ENCODE assay signal across 30 mouse cellular contexts in the genomic region with DNA sequence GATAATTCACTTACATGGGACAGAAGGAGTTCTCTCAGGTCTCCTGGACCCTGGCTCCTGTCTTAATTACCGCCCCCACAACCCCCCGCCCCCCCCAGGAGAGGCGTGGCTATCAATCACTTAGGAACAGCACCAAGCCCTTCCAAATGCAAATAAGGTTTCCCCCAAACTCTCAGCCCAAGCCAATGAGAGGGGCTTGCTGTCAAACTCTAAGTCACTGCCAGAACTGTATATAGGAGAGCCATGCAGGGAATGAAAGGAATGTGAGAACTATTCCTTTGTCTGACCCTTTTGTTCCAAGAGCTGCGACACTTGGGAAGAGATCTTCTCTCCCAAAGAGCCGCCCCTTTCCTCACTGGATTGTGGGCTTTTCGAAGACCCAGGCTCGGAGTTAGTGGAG.
DNase-seq lines count a peak whose midpoint lies in the region; ATAC-seq and TF ChIP-seq lines count a peak whose summit lies in the region.
"Had no signal": no experiment of that assay in that cellular context is flagged by ENCODE, and none has a peak within 500 bp of the region (broad histone marks: within the 10 kb centered on the region; RNA-seq: fewer than 3 reads in every experiment).

No protein-coding gene starts in this region.

- no peaks in the 10 kb centered on the region for H3K4me1 ChIP-seq in hindbrain, embryonic 11.5 days (replicated peaks; ENCODE audit: control insufficient read depth, insufficient read depth, low read length)
- 0 out of 2 replicates have a peak, but pooled peaks cover 1% of the 10 kb centered on the region for H3K4me1 ChIP-seq in hindbrain, embryonic 14.5 days (replicated peaks; ENCODE audit: control insufficient read depth, insufficient read depth, low read length)
- H3K4me1 ChIP-seq in ES-Bruce4 (ENCODE audit: control insufficient read depth, insufficient read depth, low read length) = peaks cover 6% of the 10 kb centered on the region
- peaks cover 32% of the 10 kb centered on the region for H3K4me1 ChIP-seq in embryonic facial prominence, embryonic 10.5 days

- TF ChIP-seq EP300 in ES-Bruce4 (IDR thresholded peaks at IDR 0.05; ENCODE audit: insufficient read depth, low read depth, low read length) = no peak

- H3K27me3 ChIP-seq in hindbrain, embryonic 11.5 days (ENCODE audit: control insufficient read depth, insufficient read depth, low read length) = no peaks in the 10 kb centered on the region
- no peaks in the 10 kb centered on the region for H3K27me3 ChIP-seq in hindbrain, embryonic 14.5 days (ENCODE audit: control insufficient read depth, insufficient read depth, low read length)
- H3K27me3 ChIP-seq in ES-Bruce4 (ENCODE audit: control insufficient read depth, insufficient read depth, low read length, poor library complexity, severe bottlenecking) = no peaks in the 10 kb centered on the region
- H3K27me3 ChIP-seq in embryonic facial prominence, embryonic 10.5 days (replicated peaks; ENCODE audit: low read depth, poor library complexity, severe bottlenecking) = no peaks in the 10 kb centered on the region
- H3K27me3 ChIP-seq: heart, embryonic 13.5 days; limb, embryonic 15.5 days; liver, embryonic 13.5 days had no signal

- no peaks in the 10 kb centered on the region for H3K36me3 ChIP-seq in hindbrain, embryonic 11.5 days (ENCODE audit: control insufficient read depth, insufficient read depth, low read length)
- no peaks in the 10 kb centered on the region for H3K36me3 ChIP-seq in hindbrain, embryonic 14.5 days (replicated peaks; ENCODE audit: control insufficient read depth, insufficient read depth)
- no peaks in the 10 kb centered on the region for H3K36me3 ChIP-seq in ES-Bruce4 (ENCODE audit: control insufficient read depth, insufficient read depth, low read length, poor library complexity, severe bottlenecking)
- H3K36me3 ChIP-seq in embryonic facial prominence, embryonic 10.5 days (replicated peaks) = no peaks in the 10 kb centered on the region
- H3K36me3 ChIP-seq: heart, embryonic 13.5 days; limb, embryonic 10.5 days; limb, embryonic 15.5 days; liver, embryonic 13.5 days had no signal

- no peak overlapping the region for H3K4me2 ChIP-seq in hindbrain, embryonic 11.5 days (replicated peaks; ENCODE audit: low read depth, low read length)
- no peak overlapping the region for H3K4me2 ChIP-seq in hindbrain, embryonic 14.5 days (replicated peaks)
- H3K4me2 ChIP-seq: heart, embryonic 13.5 days; limb, embryonic 15.5 days; liver, embryonic 13.5 days had no signal

- 12% methylated on average over 7 of the region's 7 CpGs for WGBS in hindbrain, embryonic 11.5 days
- whole genome bisulfite sequencing in hindbrain, embryonic 14.5 days = 10% methylated on average over 7 of the region's 7 CpGs
- WGBS in embryonic facial prominence, embryonic 10.5 days = 28% methylated on average over 7 of the region's 7 CpGs

- TF ChIP-seq CTCF in ES-Bruce4 (IDR thresholded peaks at IDR 0.05; ENCODE audit: low read depth, low read length) = no peak

- H3K9me3 ChIP-seq in hindbrain, embryonic 11.5 days (ENCODE audit: control insufficient read depth, low read length) = no peaks in the 10 kb centered on the region
- no peaks in the 10 kb centered on the region for H3K9me3 ChIP-seq in hindbrain, embryonic 14.5 days (ENCODE audit: control insufficient read depth, low read length)
- no peaks in the 10 kb centered on the region for H3K9me3 ChIP-seq in ES-Bruce4 (replicated peaks; ENCODE audit: control insufficient read depth, insufficient read depth, low read length, poor library complexity, severe bottlenecking)
- H3K9me3 ChIP-seq in embryonic facial prominence, embryonic 10.5 days = no peaks in the 10 kb centered on the region
- H3K9me3 ChIP-seq: heart, embryonic 13.5 days; limb, embryonic 10.5 days; limb, embryonic 15.5 days; liver, embryonic 13.5 days had no signal

- no peak overlapping the region for H3K9ac ChIP-seq in hindbrain, embryonic 11.5 days (ENCODE audit: low read depth, low read length)
- no peak overlapping the region for H3K9ac ChIP-seq in hindbrain, embryonic 14.5 days
- 0 out of 2 replicates have a peak overlapping the region, but pooled peaks have one; percentile 52 for H3K9ac ChIP-seq in ES-Bruce4 (ENCODE audit: low read depth, poor library complexity, severe bottlenecking)
- H3K9ac ChIP-seq: heart, embryonic 13.5 days; limb, embryonic 15.5 days; liver, embryonic 13.5 days had no signal

- no peak overlapping the region for H3K4me3 ChIP-seq in hindbrain, embryonic 11.5 days (ENCODE audit: low read depth, low read length)
- H3K4me3 ChIP-seq in hindbrain, embryonic 14.5 days (replicated peaks; ENCODE audit: low read length) = no peak overlapping the region
- H3K4me3 ChIP-seq in ES-Bruce4 (ENCODE audit: low read depth, low read length) = no peak overlapping the region
- H3K4me3 ChIP-seq in embryonic facial prominence, embryonic 10.5 days = no peak overlapping the region
- H3K4me3 ChIP-seq: heart, adult 2 months; heart, embryonic 13.5 days; limb, embryonic 10.5 days; limb, embryonic 15.5 days; liver, embryonic 13.5 days had no signal

- no peak for ATAC-seq in hindbrain, embryonic 11.5 days (ENCODE audit: low FRiP score)
- no peak for ATAC-seq in hindbrain, embryonic 14.5 days (ENCODE audit: low FRiP score)
- ATAC-seq: activated CD4-positive, CD25-positive, alpha-beta regulatory T cell, adult 4 months; forebrain, embryonic 14.5 days; intestine, embryonic 16.5 days had no signal

- TF ChIP-seq POLR2A in ES-Bruce4 (IDR thresholded peaks at IDR 0.05; ENCODE audit: insufficient read depth, low read length) = no peak

- H3K27ac ChIP-seq in hindbrain, embryonic 11.5 days (ENCODE audit: low read depth, low read length) = no peak overlapping the region
- H3K27ac ChIP-seq in hindbrain, embryonic 14.5 days = no peak overlapping the region
- peak overlapping the region; percentile 67 for H3K27ac ChIP-seq in ES-Bruce4 (ENCODE audit: insufficient read depth, low read length)
- no peak overlapping the region for H3K27ac ChIP-seq in embryonic facial prominence, embryonic 10.5 days (replicated peaks)
- H3K27ac ChIP-seq: heart, adult 2 months; heart, embryonic 13.5 days; limb, embryonic 10.5 days; limb, embryonic 15.5 days; liver, embryonic 13.5 days had no signal

- DNase-seq in hindbrain, embryonic 11.5 days (ENCODE audit: low spot score) = peak; percentile 6
- no peak for DNase-seq in hindbrain, embryonic 14.5 days (ENCODE audit: low spot score)
- DNase-seq in ES-CJ7 (ENCODE audit: low read depth, low spot score) = peak; percentile 87
- DNase-seq in embryonic facial prominence, embryonic 10.5 days (ENCODE audit: low spot score) = peak; percentile 11
- DNase-seq in cerebellum, adult 11 months = no peak
- no peak for DNase-seq in adrenal gland, postnatal 4 days (ENCODE audit: low spot score in 2 of 2)
- DNase-seq: adrenal gland, adult 2 months; adrenal gland, postnatal 36 days; B cell, adult 2 months; cerebellum, adult 8-10 months; cerebellum, postnatal 25 days; gastrocnemius, postnatal 25 days; heart, adult 2 months; heart, postnatal 10 days; kidney, adult 8-10 months; kidney, postnatal 14 days; layer of hippocampus, adult 9-11 months; liver, embryonic 13.5 days; lung, adult 18-20 months; lung, postnatal 14 days; midbrain, embryonic 14.5 days; right cerebral cortex, postnatal 14 days; thymus, postnatal 14 days had no signal

Comparison
In these comparisons a context has a peak if more than half of its experiments do, and no peak if none do; other contexts are left out.
1. DNase-seq: peak in hindbrain, embryonic 11.5 days (single experiment), ES-CJ7 (single experiment) and embryonic facial prominence, embryonic 10.5 days (single experiment); none in hindbrain, embryonic 14.5 days (single experiment), cerebellum, adult 11 months (single experiment) and adrenal gland, postnatal 4 days (0 of 2).